Mouse (Mus musculus) adrenal gland, postnatal 14 days (tissue): ENCODE measurements at regions not wholly inside any gene's neighbourhood (a gene's known extent, or its start where the extent isn't known, plus 50 kb on each side); places are given as distances from the start of the nearest gene placed in this dataset.

Experiments
- DNase-seq: peaks from one replicate; pipeline ENCODE4 v3.0.0; 2021; ENCODE audit warnings: mixed read lengths

DNA sequence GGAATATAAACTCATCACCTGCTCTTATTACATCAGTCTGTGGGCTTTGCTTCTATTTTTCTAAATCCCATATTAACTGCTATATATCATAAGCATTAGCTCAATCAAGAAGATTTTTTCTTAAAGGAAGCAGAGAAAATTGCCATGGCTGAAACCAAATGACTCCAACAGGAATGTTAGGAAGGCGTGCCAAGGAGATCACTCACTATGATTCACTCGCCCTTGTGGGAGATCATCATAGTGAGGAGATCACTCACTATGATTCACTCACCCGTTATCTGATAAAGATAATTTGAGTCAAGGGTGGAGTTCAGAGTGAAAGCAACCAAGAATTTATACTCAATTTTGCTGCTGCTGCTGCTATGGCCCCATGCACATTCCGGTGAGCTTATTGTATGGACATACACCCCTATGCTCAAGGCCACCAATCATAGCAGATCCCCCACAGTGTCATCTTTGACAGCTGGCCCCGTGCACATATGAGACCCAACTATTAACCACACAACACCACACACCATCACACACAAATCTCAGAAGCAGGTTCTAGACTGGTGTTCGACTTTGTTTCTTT is 63.8 kb upstream of the Fer start:
- DNase-seq = peak; percentile 27

DNA sequence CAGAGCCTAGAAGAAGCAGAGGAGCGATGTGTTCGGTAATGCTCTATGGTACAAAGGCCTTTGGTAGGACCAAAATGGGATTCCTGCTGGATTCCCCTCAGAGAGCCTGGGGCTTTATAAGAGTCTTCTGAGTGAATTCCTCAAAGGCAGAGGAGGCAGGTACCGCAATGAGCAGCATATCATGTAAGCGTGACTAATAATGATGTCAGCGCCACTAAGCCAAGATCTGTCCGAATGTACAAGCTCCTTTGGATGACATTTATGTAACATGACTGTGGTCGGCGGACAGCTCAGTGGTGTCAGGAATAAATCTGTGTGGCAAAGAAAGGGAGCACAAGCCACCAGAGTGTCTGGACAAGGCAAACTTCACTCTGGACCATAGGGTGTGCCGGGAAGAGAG is 61.5 kb upstream of the Fer start:
- no peak for DNase-seq

DNA sequence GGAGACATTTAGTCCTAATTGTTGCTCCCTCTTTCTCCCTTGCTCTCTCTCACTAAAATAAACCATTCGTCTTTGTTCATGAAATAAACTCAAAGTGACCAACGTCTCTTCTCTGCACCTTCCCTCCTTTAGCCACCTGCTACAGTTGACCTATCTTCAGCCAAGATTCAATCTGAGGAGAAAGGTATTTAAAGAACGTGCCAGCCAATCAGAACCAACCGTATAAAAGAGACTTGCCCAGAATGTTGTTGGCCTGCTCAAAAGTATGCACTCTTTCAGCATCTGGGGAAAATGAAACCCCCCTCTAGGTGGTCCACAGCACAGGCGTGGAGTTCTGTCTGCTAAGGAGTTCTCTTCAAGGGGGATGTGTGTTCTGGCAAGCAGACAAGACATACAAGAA is 60.0 kb upstream of the Fer start:
- no peak for DNase-seq

DNA sequence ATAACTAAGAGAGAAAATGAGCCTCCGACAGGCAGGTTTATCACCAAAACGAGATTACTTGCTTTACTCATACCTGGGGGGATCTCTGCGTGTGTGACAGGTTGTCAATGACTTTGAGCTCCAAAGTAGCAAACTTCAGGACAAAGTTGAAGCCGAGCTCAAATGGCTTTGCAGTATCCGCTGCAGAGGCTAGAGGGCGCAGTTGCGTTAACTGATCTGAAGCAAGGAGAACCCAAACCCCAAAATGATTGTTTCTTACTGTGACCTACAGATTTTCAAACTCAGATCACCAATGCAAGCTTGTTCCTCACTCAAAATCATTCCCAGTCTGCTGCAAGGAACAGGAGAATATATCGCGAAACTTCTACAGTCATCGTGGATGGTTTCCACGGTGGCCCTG is 59.3 kb upstream of the Fer start:
- DNase-seq = peak; percentile 83

GRCm38 (mm10) chr17:63804416-63804815 is 58.4 kb upstream of the Fer start:
- DNase-seq = no peak

DNA sequence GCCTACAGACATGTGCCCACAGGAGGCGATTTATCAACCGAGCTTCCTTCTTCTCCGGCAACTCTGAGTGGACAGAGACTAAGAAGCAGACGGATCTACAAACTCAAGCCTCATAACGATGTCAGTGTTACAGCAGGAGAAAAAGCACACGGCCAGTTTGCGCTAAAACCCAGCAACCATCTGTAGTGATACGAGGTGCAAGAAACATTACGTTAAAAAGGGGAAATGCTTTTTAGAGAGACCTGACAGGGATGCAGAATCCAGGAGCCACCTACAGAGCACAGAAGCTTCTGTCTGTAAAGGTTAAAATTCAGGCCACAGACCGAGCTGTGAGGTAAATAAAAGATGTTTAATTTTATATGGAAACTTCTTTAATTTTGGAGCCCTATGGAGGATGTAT is 56.5 kb upstream of the Fer start:
- no peak for DNase-seq

DNA sequence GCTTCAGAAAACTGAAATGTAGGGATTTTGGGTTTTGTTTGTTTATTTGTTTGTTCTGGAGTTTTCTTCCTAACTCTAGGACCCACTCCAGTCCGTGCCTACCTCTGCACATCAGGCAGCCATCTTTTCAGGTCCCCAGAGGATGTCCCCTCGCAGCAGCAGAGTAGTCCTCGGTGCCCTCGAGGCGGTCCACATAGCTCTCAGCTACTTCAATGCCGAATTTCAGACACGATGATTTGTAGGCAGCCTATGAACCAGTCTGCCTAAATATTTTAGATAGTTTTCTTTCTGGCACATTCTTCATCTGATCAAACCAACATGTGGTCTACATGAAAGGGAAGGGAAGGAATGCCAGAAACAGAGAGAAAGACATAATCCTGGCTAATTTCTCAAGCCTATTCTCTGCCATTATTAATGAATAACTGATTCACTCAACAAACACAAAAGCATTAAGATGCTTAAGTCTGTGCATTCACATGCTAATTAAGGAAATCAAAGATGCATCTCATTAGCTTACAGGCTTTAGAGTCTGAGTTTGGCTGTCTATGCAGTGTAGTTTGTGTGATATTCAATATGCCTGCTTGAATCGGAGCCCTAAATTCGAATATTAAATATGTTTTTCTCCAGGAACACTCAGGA is 55.2 kb upstream of the Fer start:
- DNase-seq = no peak

DNA sequence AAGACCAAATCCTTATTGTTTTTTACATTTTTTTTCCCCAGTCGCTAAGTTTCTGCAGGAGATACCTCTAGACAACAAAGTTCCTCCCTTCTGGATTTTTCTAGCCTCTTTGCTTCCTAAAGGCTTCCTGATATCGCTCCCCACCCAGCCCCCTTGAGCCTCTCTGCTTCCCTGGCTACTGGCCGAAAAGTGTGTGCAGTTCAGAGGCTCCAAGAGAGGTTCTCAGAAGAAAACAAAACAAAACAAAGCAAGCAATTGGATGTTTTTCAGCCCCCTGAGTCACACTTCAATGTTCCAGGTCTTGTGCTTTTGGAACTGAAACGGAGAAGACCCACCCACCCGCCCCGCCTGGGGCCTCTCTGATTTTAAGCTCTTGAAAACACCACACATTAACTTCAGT is 54.1 kb upstream of the Fer start:
- DNase-seq = no peak

DNA sequence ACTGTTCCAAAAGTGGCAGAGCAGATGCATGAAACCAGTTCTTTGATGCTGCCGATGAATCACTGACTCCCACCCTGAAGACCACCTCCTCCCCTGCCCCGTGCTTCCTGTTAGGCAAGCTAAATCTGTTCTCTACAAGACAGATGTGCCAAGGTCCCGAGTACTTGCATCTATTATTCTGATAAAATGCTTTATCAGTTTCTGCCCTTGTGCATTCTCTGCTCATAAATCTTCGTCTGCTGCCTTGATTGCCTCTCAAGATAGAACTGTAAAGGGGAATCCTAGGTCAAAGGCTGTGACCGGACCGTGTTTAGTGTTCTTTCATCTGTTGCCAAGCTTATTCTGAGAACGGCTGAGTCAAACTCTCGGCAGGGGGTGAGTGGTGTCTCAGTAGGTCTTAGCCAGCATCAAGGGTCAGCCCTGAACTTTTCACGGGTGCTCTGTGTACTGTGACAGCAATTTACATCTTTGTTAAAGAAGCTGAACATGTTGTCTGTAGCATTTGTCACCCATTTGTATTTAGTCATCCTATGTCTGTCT is 51.5 kb upstream of the Fer start:
- DNase-seq = peak; percentile 64

- DNase-seq = no peak
These were observed 50.3 kb upstream of the Fer start for GRCm38 (mm10) chr17:63812586-63812985.
